Mouse (Mus musculus) testis, adult 2 months (tissue): Measurements from ENCODE around the gene Gucd1.

ENCODE experiments used
- CTCF ChIP-seq: fragments of 200-500 bp; IDR thresholded peaks from 2 replicates; pipeline ENCODE4 v1.5.1; 2012; ENCODE audit warnings: low read depth, mild to moderate bottlenecking, inconsistent platforms, low read length, moderate library complexity; ENCODE audit not compliant: control insufficient read depth, insufficient read depth, insufficient replicate concordance
- POLR2A ChIP-seq: fragments of 200-500 bp; IDR thresholded peaks from 2 replicates; pipeline ENCODE4 v1.6.1; 2012; ENCODE audit warnings: low read depth, mild to moderate bottlenecking, inconsistent platforms, low read length, moderate library complexity; ENCODE audit not compliant: control insufficient read depth

GRCm38 (mm10) chr10:75378688-75379087, 139.1 kb downstream of the Gucd1 start:
- TF ChIP-seq CTCF (no peak), POLR2A (no peak)
